ENCODE assay signal across 29 mouse cellular contexts in genomic region chr5:133045637-133046036, GRCm38 (mm10).
DNase-seq lines count a peak whose midpoint lies in the region; ATAC-seq and TF ChIP-seq lines count a peak whose summit lies in the region.
"Had no signal": no experiment of that assay in that cellular context is flagged by ENCODE, and none has a peak within 500 bp of the region (broad histone marks: within the 10 kb centered on the region; RNA-seq: fewer than 3 reads in every experiment).

No protein-coding gene starts in this region.

- TF ChIP-seq POLR2A in heart, adult 2 months (IDR thresholded peaks at IDR 0.05; ENCODE audit: insufficient read depth, low read depth, low read length) = no peak

- no peak for TF ChIP-seq EP300 in heart, adult 2 months (IDR thresholded peaks at IDR 0.05; ENCODE audit: insufficient read depth, low read depth, low read length)

- H3K27ac ChIP-seq in forebrain, postnatal 0 days (ENCODE audit: low read depth, low read length) = no peak overlapping the region
- H3K27ac ChIP-seq in forebrain, embryonic 10.5 days = no peak overlapping the region
- no peak overlapping the region for H3K27ac ChIP-seq in heart, adult 2 months
- H3K27ac ChIP-seq: embryonic facial prominence, embryonic 12.5 days; forebrain, embryonic 13.5 days; hindbrain, embryonic 15.5 days; liver, embryonic 13.5 days; lung, embryonic 15.5 days; neural tube, embryonic 13.5 days had no signal

- H3K9ac ChIP-seq in forebrain, postnatal 0 days = no peak overlapping the region
- H3K9ac ChIP-seq in heart, adult 2 months (ENCODE audit: low read depth, low read length) = no peak overlapping the region
- H3K9ac ChIP-seq: embryonic facial prominence, embryonic 12.5 days; forebrain, embryonic 13.5 days; hindbrain, embryonic 15.5 days; liver, embryonic 13.5 days; lung, embryonic 15.5 days; neural tube, embryonic 13.5 days had no signal

- no peaks in the 10 kb centered on the region for H3K36me3 ChIP-seq in forebrain, postnatal 0 days (ENCODE audit: insufficient read depth)
- H3K36me3 ChIP-seq in forebrain, embryonic 10.5 days (replicated peaks) = no peaks in the 10 kb centered on the region
- no peaks in the 10 kb centered on the region for H3K36me3 ChIP-seq in heart, adult 2 months (ENCODE audit: control insufficient read depth, insufficient read depth, low read length)
- H3K36me3 ChIP-seq: embryonic facial prominence, embryonic 12.5 days; hindbrain, embryonic 15.5 days; liver, embryonic 13.5 days; lung, embryonic 15.5 days; neural tube, embryonic 13.5 days had no signal

- H3K27me3 ChIP-seq in forebrain, postnatal 0 days (ENCODE audit: insufficient read depth, low read length) = no peaks in the 10 kb centered on the region
- no peaks in the 10 kb centered on the region for H3K27me3 ChIP-seq in forebrain, embryonic 10.5 days (ENCODE audit: poor library complexity, severe bottlenecking)
- no peaks in the 10 kb centered on the region for H3K27me3 ChIP-seq in heart, adult 2 months (ENCODE audit: control insufficient read depth, insufficient read depth, low read length)
- H3K27me3 ChIP-seq: embryonic facial prominence, embryonic 12.5 days; forebrain, embryonic 13.5 days; hindbrain, embryonic 15.5 days; liver, embryonic 13.5 days; lung, embryonic 15.5 days; megakaryocyte, embryonic 14.5 days; neural tube, embryonic 13.5 days; Patski had no signal

- H3K9me3 ChIP-seq in forebrain, postnatal 0 days (ENCODE audit: low read length) = no peaks in the 10 kb centered on the region
- H3K9me3 ChIP-seq in forebrain, embryonic 10.5 days = no peaks in the 10 kb centered on the region
- H3K9me3 ChIP-seq: embryonic facial prominence, embryonic 12.5 days; forebrain, embryonic 13.5 days; hindbrain, embryonic 15.5 days; liver, embryonic 13.5 days; lung, embryonic 15.5 days; neural tube, embryonic 13.5 days had no signal

- no peak for ATAC-seq in forebrain, postnatal 0 days
- ATAC-seq: forebrain, embryonic 13.5 days; intestine, embryonic 16.5 days; Patski had no signal

- no peaks in the 10 kb centered on the region for H3K79me2 ChIP-seq in heart, adult 2 months (replicated peaks; ENCODE audit: control insufficient read depth, insufficient read depth, low read length)

- no peak overlapping the region for H3K4me3 ChIP-seq in forebrain, postnatal 0 days (ENCODE audit: low read depth, low read length)
- no peak overlapping the region for H3K4me3 ChIP-seq in forebrain, embryonic 10.5 days
- H3K4me3 ChIP-seq in heart, adult 2 months = no peak overlapping the region
- H3K4me3 ChIP-seq: embryonic facial prominence, embryonic 12.5 days; erythroblast, embryonic 14.5 days; forebrain, embryonic 13.5 days; hindbrain, embryonic 15.5 days; liver, embryonic 13.5 days; lung, embryonic 15.5 days; megakaryocyte, embryonic 14.5 days; neural tube, embryonic 13.5 days had no signal

- DNase-seq in forebrain, postnatal 0 days = peak; percentile 26
- DNase-seq in forebrain, embryonic 10.5 days (ENCODE audit: extremely low spot score, low spot score) = no peak
- peak; percentile 8 for DNase-seq in layer of hippocampus, adult 9-11 months
- no peak for DNase-seq in layer of hippocampus, postnatal 14 days (ENCODE audit: low spot score in 2 of 2)
- DNase-seq in right cerebral cortex, adult 18-20 months = peak; percentile 3
- no peak for DNase-seq in right cerebral cortex, postnatal 36 days (ENCODE audit: low spot score in 2 of 2)
- peak; percentile 6 for DNase-seq in right cerebral cortex, postnatal 25 days
- no peak for DNase-seq in heart, adult 2 months
- DNase-seq: cerebellum, adult 11-12 months; cerebellum, postnatal 10 days; gastrocnemius, postnatal 25 days; heart, adult 18-20 months; heart, postnatal 36 days; kidney, adult 9 months; kidney, postnatal 25 days; liver, embryonic 13.5 days; lung, postnatal 36 days; midbrain, embryonic 14.5 days; retina, postnatal 1 day; thymus, postnatal 14 days had no signal

- 36% methylated on average over 9 of the region's 9 CpGs for WGBS in forebrain, postnatal 0 days
- 83% methylated on average over 9 of the region's 9 CpGs for WGBS in forebrain, embryonic 10.5 days
- 70% methylated on average over 9 of the region's 9 CpGs for WGBS in heart, adult 2 months

- no peaks in the 10 kb centered on the region for H3K4me1 ChIP-seq in forebrain, postnatal 0 days (ENCODE audit: insufficient read depth)
- no peaks in the 10 kb centered on the region for H3K4me1 ChIP-seq in forebrain, embryonic 10.5 days
- H3K4me1 ChIP-seq in heart, adult 2 months (ENCODE audit: control insufficient read depth, insufficient read depth, low read length) = no peaks in the 10 kb centered on the region
- H3K4me1 ChIP-seq: embryonic facial prominence, embryonic 12.5 days; forebrain, embryonic 13.5 days; hindbrain, embryonic 15.5 days; liver, embryonic 13.5 days; lung, embryonic 15.5 days; megakaryocyte, embryonic 14.5 days; neural tube, embryonic 13.5 days had no signal

- intact Hi-C loops in heart, adult 2 months (cut with DNase I) = no loop called here

- TF ChIP-seq CTCF in forebrain, postnatal 0 days (IDR thresholded peaks at IDR 0.05; ENCODE audit: low read depth) = no peak
- TF ChIP-seq CTCF in heart, adult 2 months (IDR thresholded peaks at IDR 0.05) = no peak

- H3K4me2 ChIP-seq in forebrain, postnatal 0 days (ENCODE audit: low read depth) = no peak overlapping the region
- H3K4me2 ChIP-seq: embryonic facial prominence, embryonic 12.5 days; forebrain, embryonic 13.5 days; hindbrain, embryonic 15.5 days; liver, embryonic 13.5 days; lung, embryonic 15.5 days; neural tube, embryonic 13.5 days had no signal

Comparison
In these comparisons a context has a peak if more than half of its experiments do, and no peak if none do; other contexts are left out.
1. DNase-seq: peak in forebrain, postnatal 0 days (single experiment), layer of hippocampus, adult 9-11 months (single experiment), right cerebral cortex, adult 18-20 months (single experiment) and right cerebral cortex, postnatal 25 days (single experiment); none in forebrain, embryonic 10.5 days (single experiment), layer of hippocampus, postnatal 14 days (0 of 2), right cerebral cortex, postnatal 36 days (0 of 2) and heart, adult 2 months (0 of 2).